Mouse (Mus musculus): Measurements from ENCODE around the gene H1fx.

- no peak for TF ChIP-seq GATA1 (IDR thresholded peaks at IDR 0.05; ENCODE audit: low read length)
- TF ChIP-seq TAL1 (IDR thresholded peaks at IDR 0.05; ENCODE audit: low read length) = no peak
Observed at GRCm38 (mm10) chr6:87993790-87994571, 12.5 kb upstream of the H1fx start.

All from erythroblast, embryonic 14.5 days (primary cell).